Mouse (Mus musculus) embryonic facial prominence, embryonic 13.5 days (tissue): ENCODE results near the gene I0C0044D17Rik. TPM values are rescaled to one million over a fixed set of nuclear protein-coding genes. Genes with fewer than 3 reads are reported as not detected.

Experiments
- polyA plus RNA-seq: library from polyadenylated mRNA; unstranded; fragments of >200 nt; fragmentation: Nextera tagmentation; extraction: Ambion mirVana; gene quantifications from 2 replicates; pipeline ENCODE4 v1.2.1, GENCODE M21; 2015

The I0C0044D17Rik gene
- polyA plus RNA-seq, 1 experiment from 2014 or later, result not detected

Other genes with a start within 250 kb of the I0C0044D17Rik start
- gene L1td1, start 97.1 kb downstream of the I0C0044D17Rik start, polyA plus RNA-seq, result 0.43 and 1.7 TPM in 2 replicates
- gene Kank4, start 6.3 kb downstream of the I0C0044D17Rik start, polyA plus RNA-seq, result 3.2 and 3.4 TPM in 2 replicates
- gene Usp1, start 100.0 kb upstream of the I0C0044D17Rik start, polyA plus RNA-seq, result 107 and 109 TPM in 2 replicates
- 1.9 and 3.9 TPM in 2 replicates for gene Angptl3, start 207.1 kb upstream of the I0C0044D17Rik start, polyA plus RNA-seq